Mouse (Mus musculus) thymus, adult 2 months (tissue): ENCODE measurements around the gene Olfr1062. TPM values are rescaled to one million over a fixed set of nuclear protein-coding genes. Genes with fewer than 3 reads are reported as not detected.
"Not testable (repeated sequence)": the region's sequence is repeated elsewhere in the genome, so short reads cannot be mapped to it uniquely, and the experiment has no call there.

Source experiments
- DNase-seq: peaks from one replicate; pipeline ENCODE4 v3.0.0; 2021
- H3K27ac ChIP-seq: fragments of 200-500 bp; 2 replicates; pipeline ENCODE4 v1.5.1; 2012; ENCODE audit warnings: low read length, control low read depth; ENCODE audit not compliant: control insufficient read depth, insufficient read depth
- H3K27me3 ChIP-seq: fragments of 200-500 bp; 2 replicates; pipeline ENCODE4 v1.6.1; 2012; ENCODE audit warnings: mild to moderate bottlenecking, low read length, moderate library complexity, mixed read lengths; ENCODE audit not compliant: control insufficient read depth, insufficient read depth
- H3K36me3 ChIP-seq: fragments of 200-500 bp; 2 replicates; pipeline ENCODE4 v1.6.1; 2012; ENCODE audit warnings: mild to moderate bottlenecking, low read length, moderate library complexity; ENCODE audit not compliant: control insufficient read depth, insufficient read depth
- H3K4me1 ChIP-seq: fragments of 200-500 bp; replicated peaks from 2 replicates; pipeline ENCODE4 v1.6.1; 2012; ENCODE audit warnings: low read length; ENCODE audit not compliant: control insufficient read depth, insufficient read depth
- H3K4me3 ChIP-seq: fragments of 200-500 bp; 2 replicates; pipeline ENCODE4 v1.5.1; 2012; ENCODE audit warnings: mild to moderate bottlenecking, low read length, control low read depth, moderate library complexity; ENCODE audit not compliant: control insufficient read depth, insufficient read depth
- CTCF ChIP-seq: fragments of 200-500 bp; IDR thresholded peaks from 2 replicates; pipeline ENCODE4 v1.5.1; 2012; ENCODE audit warnings: mild to moderate bottlenecking, control low read depth, low read length, moderate library complexity, borderline replicate concordance; ENCODE audit not compliant: control insufficient read depth, poor library complexity, insufficient read depth; ENCODE audit errors: extremely low read depth
- POLR2A ChIP-seq: fragments of 200-500 bp; IDR thresholded peaks from 2 replicates; pipeline ENCODE4 v1.6.1; 2012; ENCODE audit warnings: mild to moderate bottlenecking, low read length, control low read depth, moderate library complexity; ENCODE audit not compliant: control insufficient read depth, poor library complexity, insufficient read depth; ENCODE audit errors: extremely low read depth
- WGBS: fragments of 180-500 bp; shearing (Covaris S2); methylation state at CpG from one replicate; pipeline ENCODE4 v1.1.7; 2018; 5-methylcytosine and 5-hydroxymethylcytosine counted together
- polyA plus RNA-seq: library from polyadenylated mRNA; depleted of rRNA; stranded (reverse); fragments of >200 nt; gene quantifications from 2 replicates; pipeline ENCODE4 v1.2.3, GENCODE M21; 2012; rRNA removed

The Olfr1062 gene
- 0.15 TPM in 1 of 2 replicates, not detected in the other for polyA plus RNA-seq

DNA sequence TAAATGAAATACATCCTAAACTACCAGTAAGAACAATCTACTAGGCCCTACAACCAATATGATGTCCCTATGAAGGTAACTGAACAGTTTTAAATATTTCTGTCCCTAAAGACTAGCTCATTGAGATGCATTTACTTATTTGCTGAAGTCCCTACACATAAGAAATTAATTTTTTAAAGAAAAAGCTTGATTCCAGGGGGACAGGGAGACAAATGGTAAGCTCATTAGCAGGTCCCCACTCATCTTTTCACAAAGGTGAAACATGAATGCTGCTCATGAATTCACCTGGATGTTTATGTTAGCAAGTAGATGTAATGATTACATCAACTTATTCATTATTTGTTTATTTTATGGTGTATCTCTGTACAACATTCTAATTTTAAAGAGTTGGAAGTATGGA is at the start of gene Olfr1062:
Gene Olfr1062 (minus strand): TSS at position 101 of the 400 bp plus-strand sequence.
- not testable (repeated sequence) for H3K36me3 ChIP-seq, H3K4me1 ChIP-seq, DNase-seq, H3K27me3 ChIP-seq, H3K27ac ChIP-seq, H3K4me3 ChIP-seq

DNA sequence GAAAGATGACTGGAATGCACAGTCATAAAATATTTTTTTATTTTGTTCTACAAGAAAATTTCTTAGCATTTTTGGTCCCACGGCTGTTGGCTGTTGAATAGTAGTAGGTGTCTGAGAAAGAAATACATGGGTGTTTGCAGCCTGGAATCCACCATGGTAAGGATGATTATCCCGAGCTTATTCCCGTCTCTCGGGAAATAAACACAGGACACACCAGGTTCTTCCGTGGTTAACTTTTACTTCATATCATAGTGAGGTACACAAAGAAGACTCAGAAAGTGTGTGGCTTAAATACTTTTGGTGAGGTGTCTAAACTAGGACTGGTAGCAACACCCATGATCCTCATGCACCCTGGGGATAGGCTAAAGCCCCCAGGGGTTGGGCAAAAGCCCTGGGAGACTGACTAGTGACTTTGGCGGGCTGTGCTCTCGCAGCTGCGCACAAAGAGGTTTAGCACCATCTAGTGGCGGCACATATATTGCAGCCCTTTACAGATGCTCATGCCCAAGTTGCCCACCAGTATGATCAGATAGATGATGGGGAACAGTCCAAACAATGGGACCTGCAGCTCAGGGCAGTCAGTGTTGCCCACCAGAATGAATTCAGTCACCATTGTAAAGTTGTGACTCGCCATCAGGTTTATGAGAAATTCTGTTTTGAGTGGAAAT is 38.0 kb upstream of the Olfr1062 start:
- no peaks in the 10 kb centered on the region for H3K4me1 ChIP-seq
- no peaks in the 10 kb centered on the region for H3K27me3 ChIP-seq
- TF ChIP-seq POLR2A (no peak), CTCF (peak; percentile 50; the same call in 1 of the 2 replicates)
- WGBS = 40% methylated on average over 10 of the region's 10 CpGs
- H3K27ac ChIP-seq = no peak overlapping the region
- peak; percentile 28 for DNase-seq
- no peaks in the 10 kb centered on the region for H3K36me3 ChIP-seq
- no peak overlapping the region for H3K4me3 ChIP-seq

GRCm38 (mm10) chr2:86460434-86460833 is 33.9 kb upstream of the Olfr1062 start:
- H3K27me3 ChIP-seq = no peaks in the 10 kb centered on the region
- H3K4me3 ChIP-seq = no peak overlapping the region
- WGBS = 78% methylated on average over 1 of the region's 1 CpGs
- TF ChIP-seq CTCF (no peak), POLR2A (no peak)
- no peak overlapping the region for H3K27ac ChIP-seq
- H3K4me1 ChIP-seq = no peaks in the 10 kb centered on the region
- DNase-seq = no peak
- H3K36me3 ChIP-seq = no peaks in the 10 kb centered on the region

GRCm38 (mm10) chr2:86456169-86456568 is 29.6 kb upstream of the Olfr1062 start, which contains the start of gene Olfr1066:
Olfr1066 (minus strand) TSS chr2:86456269.
- Histone ChIP-seq H3K36me3 (no peaks in the 10 kb centered on the region), H3K27me3 (no peaks in the 10 kb centered on the region), H3K27ac (no peak within 1 kb of the TSS), H3K4me1 (no peaks in the 10 kb centered on the region), H3K4me3 (no peak within 1 kb of the TSS)
- no peak for DNase-seq
- WGBS = 93% methylated on average over 1 of the region's 1 CpGs
- no peak for TF ChIP-seq CTCF

GRCm38 (mm10) chr2:86450491-86450890 is 23.9 kb upstream of the Olfr1062 start, which contains the start of gene Olfr1065:
Olfr1065 (minus strand) TSS chr2:86450591.
- not testable (repeated sequence) for DNase-seq, H3K27ac ChIP-seq, H3K27me3 ChIP-seq, H3K36me3 ChIP-seq, H3K4me1 ChIP-seq, H3K4me3 ChIP-seq
- WGBS = 75% methylated on average over 1 of the region's 1 CpGs

GRCm38 (mm10) chr2:86442101-86442500 is 15.6 kb upstream of the Olfr1062 start:
- H3K4me3 ChIP-seq, H3K36me3 ChIP-seq, DNase-seq, H3K4me1 ChIP-seq, H3K27ac ChIP-seq, H3K27me3 ChIP-seq: not testable (repeated sequence)
- WGBS = 80% methylated on average over 1 of the region's 1 CpGs

GRCm38 (mm10) chr2:86428511-86428910 is 2.0 kb upstream of the Olfr1062 start:
- WGBS = 28% methylated on average over 8 of the region's 8 CpGs
- H3K27ac ChIP-seq, DNase-seq, H3K4me1 ChIP-seq, H3K4me3 ChIP-seq, H3K36me3 ChIP-seq, H3K27me3 ChIP-seq: not testable (repeated sequence)
